Mouse (Mus musculus): ENCODE data around the gene Neurod4. TPM values are rescaled to one million over a fixed set of nuclear protein-coding genes. Genes with fewer than 3 reads are reported as not detected.
"Not testable (repeated sequence)": the region's sequence is repeated elsewhere in the genome, so short reads cannot be mapped to it uniquely, and the experiment has no call there.

The Neurod4 gene
- polyA plus RNA-seq, 1 experiment from 2014 or later, result 1.9 TPM

DNA sequence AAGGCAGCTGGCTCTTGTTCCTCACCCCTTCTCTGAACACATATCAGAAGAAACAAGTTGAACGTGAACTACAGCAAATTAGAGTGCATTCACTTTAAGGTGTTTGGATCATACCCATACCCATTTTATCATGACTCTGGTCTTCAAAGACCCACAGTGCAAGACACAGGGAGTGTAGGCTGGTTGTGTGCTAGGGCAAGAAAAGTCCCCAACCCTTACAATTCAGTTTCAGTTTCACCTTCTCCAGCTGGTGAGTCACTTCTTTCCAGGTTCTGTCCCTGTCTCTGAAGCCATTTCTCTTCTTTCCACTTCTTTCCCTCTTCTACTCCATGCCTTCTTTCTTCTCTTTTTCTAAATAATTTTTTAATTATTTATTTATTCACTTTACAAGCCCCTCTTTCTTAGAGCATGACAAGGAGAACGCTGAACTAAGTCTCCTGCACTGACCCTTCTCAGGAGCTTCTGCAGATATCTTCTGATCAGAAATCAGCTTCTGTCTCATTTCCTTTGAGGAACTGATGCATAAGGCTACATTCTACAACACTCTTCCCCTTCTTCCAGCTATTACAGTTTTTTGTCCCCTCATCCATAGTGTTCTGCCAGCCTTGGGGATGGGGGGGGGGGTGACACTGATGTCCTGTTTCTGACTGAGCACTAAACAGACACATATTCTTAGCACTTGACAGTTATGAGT, 31.6 kb upstream of the Neurod4 start:
- no peaks in the 10 kb centered on the region for H3K27me3 ChIP-seq (ENCODE audit: control insufficient read depth, insufficient read depth, low read depth, low read length)
- no peak overlapping the region for H3K27ac ChIP-seq (ENCODE audit: low read length)
- H3K36me3 ChIP-seq (ENCODE audit: control insufficient read depth, insufficient read depth, low read length), result no peaks in the 10 kb centered on the region
- H3K4me1 ChIP-seq (ENCODE audit: control insufficient read depth, insufficient read depth, low read length), result no peaks in the 10 kb centered on the region
- no peak overlapping the region for H3K4me3 ChIP-seq (ENCODE audit: low read depth, low read length)
- no peak overlapping the region for H3K4me2 ChIP-seq (ENCODE audit: low read length)
- 96% methylated on average over 2 of the region's 2 CpGs for WGBS
- H3K9me3 ChIP-seq (replicated peaks; ENCODE audit: control insufficient read depth, low read length, poor library complexity, severe bottlenecking), result no peaks in the 10 kb centered on the region
- ATAC-seq, result no peak
- no peak overlapping the region for H3K9ac ChIP-seq (ENCODE audit: low read depth, low read length)

DNA sequence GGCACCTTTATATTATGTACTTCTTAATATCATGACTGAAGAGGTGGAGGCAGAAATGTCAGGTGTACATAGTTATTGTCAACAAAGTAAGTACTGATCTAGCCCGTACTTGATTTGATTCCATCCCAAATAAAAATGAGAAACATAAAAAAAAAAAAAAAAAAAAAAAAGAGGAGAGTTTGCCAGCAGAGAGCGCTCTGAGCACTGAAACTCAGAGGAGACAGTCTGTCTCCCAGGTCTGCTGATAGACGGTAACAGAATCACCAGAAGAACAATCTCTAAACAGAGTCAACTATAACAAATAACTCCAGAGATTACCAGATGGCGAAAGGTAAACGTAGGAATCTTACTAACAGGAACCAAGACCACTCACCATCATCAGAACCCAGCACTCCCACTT, 24.1 kb upstream of the Neurod4 start:
- not testable (repeated sequence) for H3K9ac ChIP-seq (ENCODE audit: low read depth, low read length); H3K27me3 ChIP-seq (ENCODE audit: control insufficient read depth, insufficient read depth, low read depth, low read length); H3K9me3 ChIP-seq (replicated peaks; ENCODE audit: control insufficient read depth, low read length, poor library complexity, severe bottlenecking); H3K4me1 ChIP-seq (ENCODE audit: control insufficient read depth, insufficient read depth, low read length); H3K4me2 ChIP-seq (ENCODE audit: low read length); H3K27ac ChIP-seq (ENCODE audit: low read length); H3K36me3 ChIP-seq (ENCODE audit: control insufficient read depth, insufficient read depth, low read length); H3K4me3 ChIP-seq (ENCODE audit: low read depth, low read length); ATAC-seq
- 88% methylated on average over 3 of the region's 5 CpGs for WGBS

- not testable (repeated sequence) for H3K36me3 ChIP-seq (ENCODE audit: control insufficient read depth, insufficient read depth, low read length); ATAC-seq; H3K27ac ChIP-seq (ENCODE audit: low read length); H3K4me3 ChIP-seq (ENCODE audit: low read depth, low read length); H3K4me2 ChIP-seq (ENCODE audit: low read length); H3K4me1 ChIP-seq (ENCODE audit: control insufficient read depth, insufficient read depth, low read length); H3K9ac ChIP-seq (ENCODE audit: low read depth, low read length); H3K27me3 ChIP-seq (ENCODE audit: control insufficient read depth, insufficient read depth, low read depth, low read length); H3K9me3 ChIP-seq (replicated peaks; ENCODE audit: control insufficient read depth, low read length, poor library complexity, severe bottlenecking)
- whole genome bisulfite sequencing, result 17% methylated on average over 4 of the region's 4 CpGs
Measured at GRCm38 (mm10) chr10:130298748-130299147, 18.7 kb upstream of the Neurod4 start.

DNA sequence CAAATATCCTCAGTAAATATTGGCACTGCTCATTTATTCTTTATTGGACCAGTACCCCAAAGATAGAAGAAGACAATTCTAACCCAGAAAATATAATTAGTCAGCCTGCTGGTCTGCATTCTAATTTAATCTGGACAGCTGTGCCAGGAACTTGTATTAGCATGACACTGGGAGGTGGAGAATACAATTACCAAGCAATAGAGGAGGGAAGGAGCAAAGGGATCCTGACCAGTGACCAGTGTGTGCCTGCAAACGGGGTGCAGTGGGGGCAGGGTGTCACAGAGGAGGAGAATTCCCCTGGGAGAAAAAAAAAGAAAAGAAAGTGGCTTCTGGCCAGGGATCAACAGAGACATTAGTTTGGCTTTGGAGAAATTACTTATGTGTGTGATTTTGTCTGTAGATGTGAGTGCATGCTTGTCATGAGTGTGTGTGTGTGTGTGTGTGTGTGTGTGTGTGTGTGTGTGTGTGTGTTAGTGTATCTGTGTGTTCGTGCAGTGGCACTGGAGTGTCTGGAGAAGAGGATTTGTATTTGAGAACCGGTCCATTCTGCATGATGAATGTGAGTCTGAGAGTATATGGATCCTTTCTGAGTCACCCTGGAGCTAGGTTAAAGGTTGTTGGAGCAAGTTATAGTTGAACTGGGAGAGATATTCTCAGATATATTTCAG, 13.8 kb upstream of the Neurod4 start:
- H3K4me1 ChIP-seq (ENCODE audit: control insufficient read depth, insufficient read depth, low read length), result no peaks in the 10 kb centered on the region; the same call in 1 of the 2 replicates
- 10% methylated on average over 3 of the region's 3 CpGs for WGBS
- ATAC-seq, result peak; percentile 60; the same call in 1 of the 2 replicates
- H3K36me3 ChIP-seq (ENCODE audit: control insufficient read depth, insufficient read depth, low read length), result no peaks in the 10 kb centered on the region
- no peak overlapping the region for H3K4me2 ChIP-seq (ENCODE audit: low read length)
- H3K9me3 ChIP-seq (replicated peaks; ENCODE audit: control insufficient read depth, low read length, poor library complexity, severe bottlenecking), result no peaks in the 10 kb centered on the region
- no peak overlapping the region for H3K9ac ChIP-seq (ENCODE audit: low read depth, low read length)
- no peak overlapping the region for H3K4me3 ChIP-seq (ENCODE audit: low read depth, low read length)
- H3K27me3 ChIP-seq (ENCODE audit: control insufficient read depth, insufficient read depth, low read depth, low read length), result no peaks in the 10 kb centered on the region
- H3K27ac ChIP-seq (ENCODE audit: low read length), result no peak overlapping the region

GRCm38 (mm10) chr10:130288007-130288406, 8.0 kb upstream of the Neurod4 start:
- Histone ChIP-seq H3K4me3 (ENCODE audit: low read depth, low read length) (no peak overlapping the region), H3K4me2 (ENCODE audit: low read length) (no peak overlapping the region), H3K9me3 (replicated peaks; ENCODE audit: control insufficient read depth, low read length, poor library complexity, severe bottlenecking) (no peaks in the 10 kb centered on the region), H3K36me3 (ENCODE audit: control insufficient read depth, insufficient read depth, low read length) (no peaks in the 10 kb centered on the region), H3K9ac (ENCODE audit: low read depth, low read length) (no peak overlapping the region), H3K4me1 (ENCODE audit: control insufficient read depth, insufficient read depth, low read length) (no peaks in the 10 kb centered on the region), H3K27me3 (ENCODE audit: control insufficient read depth, insufficient read depth, low read depth, low read length) (no peaks in the 10 kb centered on the region), H3K27ac (ENCODE audit: low read length) (no peak overlapping the region)
- no peak for ATAC-seq
- WGBS, result 33% methylated on average over 3 of the region's 3 CpGs

DNA sequence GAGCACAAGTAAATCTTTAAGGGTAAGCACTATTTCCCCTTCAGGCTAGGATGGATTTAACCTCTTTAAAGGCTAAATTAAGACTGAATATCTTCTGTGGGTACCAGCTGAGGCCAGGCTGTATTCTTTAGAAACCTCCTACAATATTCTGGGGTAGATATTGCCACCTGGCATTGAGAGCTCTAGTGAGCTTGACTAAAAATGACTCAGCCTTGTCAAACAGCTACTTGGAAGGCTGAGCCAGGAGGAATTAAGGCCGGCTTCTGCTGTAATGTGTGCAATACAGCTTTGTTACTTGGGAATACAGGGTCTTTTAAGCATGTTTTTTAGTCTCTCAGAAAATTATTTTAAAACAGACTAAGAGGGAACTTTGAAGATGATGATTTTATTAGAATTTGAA, 7.2 kb upstream of the Neurod4 start:
- Histone ChIP-seq H3K9ac (ENCODE audit: low read depth, low read length) (no peak overlapping the region), H3K36me3 (ENCODE audit: control insufficient read depth, insufficient read depth, low read length) (no peaks in the 10 kb centered on the region), H3K4me2 (ENCODE audit: low read length) (no peak overlapping the region), H3K4me3 (ENCODE audit: low read depth, low read length) (no peak overlapping the region), H3K27me3 (ENCODE audit: control insufficient read depth, insufficient read depth, low read depth, low read length) (no peaks in the 10 kb centered on the region), H3K27ac (ENCODE audit: low read length) (no peak overlapping the region), H3K9me3 (replicated peaks; ENCODE audit: control insufficient read depth, low read length, poor library complexity, severe bottlenecking) (no peaks in the 10 kb centered on the region), H3K4me1 (ENCODE audit: control insufficient read depth, insufficient read depth, low read length) (no peaks in the 10 kb centered on the region)
- ATAC-seq, result no peak
- WGBS, result 60% methylated on average over 1 of the region's 1 CpGs

GRCm38 (mm10) chr10:130281982-130282449, 2.0 kb upstream of the Neurod4 start:
- no peaks in the 10 kb centered on the region for H3K36me3 ChIP-seq (ENCODE audit: control insufficient read depth, insufficient read depth, low read length)
- no peak overlapping the region for H3K9ac ChIP-seq (ENCODE audit: low read depth, low read length)
- no peaks in the 10 kb centered on the region for H3K9me3 ChIP-seq (replicated peaks; ENCODE audit: control insufficient read depth, low read length, poor library complexity, severe bottlenecking)
- 0 out of 2 replicates have a peak, but pooled peaks have one; percentile 58 for ATAC-seq
- no peak overlapping the region for H3K4me3 ChIP-seq (ENCODE audit: low read depth, low read length)
- 17% methylated on average over 1 of the region's 1 CpGs for WGBS
- no peaks in the 10 kb centered on the region for H3K27me3 ChIP-seq (ENCODE audit: control insufficient read depth, insufficient read depth, low read depth, low read length)
- no peak overlapping the region for H3K27ac ChIP-seq (ENCODE audit: low read length)
- no peaks in the 10 kb centered on the region; the same call in 1 of the 2 replicates for H3K4me1 ChIP-seq (ENCODE audit: control insufficient read depth, insufficient read depth, low read length)
- H3K4me2 ChIP-seq (ENCODE audit: low read length), result no peak overlapping the region

DNA sequence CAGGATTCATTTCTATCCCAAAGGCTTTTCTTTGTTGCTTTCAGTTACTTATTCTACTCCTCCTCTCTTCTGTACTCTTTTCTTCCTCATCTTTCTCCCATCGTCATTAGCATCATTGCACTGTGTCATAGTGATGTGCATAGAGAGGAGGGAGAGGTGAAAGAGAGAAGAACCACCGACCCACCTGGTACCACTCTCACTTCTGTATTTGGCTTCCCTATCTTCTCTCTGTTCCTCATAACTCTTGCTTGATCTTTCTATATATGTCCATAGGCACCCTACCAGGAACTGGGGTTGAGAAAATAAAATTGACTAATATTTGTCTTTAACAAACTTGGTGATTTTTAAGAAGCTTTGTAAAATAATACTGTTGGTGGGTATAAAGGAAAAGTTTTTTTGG, 3.5 kb downstream of the Neurod4 start:
- H3K4me2 ChIP-seq (ENCODE audit: low read length), result no peak overlapping the region
- H3K27ac ChIP-seq (ENCODE audit: low read length), result no peak overlapping the region
- 76% methylated on average over 2 of the region's 2 CpGs for WGBS
- H3K4me3 ChIP-seq (ENCODE audit: low read depth, low read length), result no peak overlapping the region
- no peaks in the 10 kb centered on the region for H3K9me3 ChIP-seq (replicated peaks; ENCODE audit: control insufficient read depth, low read length, poor library complexity, severe bottlenecking)
- no peaks in the 10 kb centered on the region; the same call in 1 of the 2 replicates for H3K4me1 ChIP-seq (ENCODE audit: control insufficient read depth, insufficient read depth, low read length)
- ATAC-seq, result no peak
- no peak overlapping the region for H3K9ac ChIP-seq (ENCODE audit: low read depth, low read length)
- no peaks in the 10 kb centered on the region for H3K36me3 ChIP-seq (ENCODE audit: control insufficient read depth, insufficient read depth, low read length)
- no peaks in the 10 kb centered on the region for H3K27me3 ChIP-seq (ENCODE audit: control insufficient read depth, insufficient read depth, low read depth, low read length)

GRCm38 (mm10) chr10:130275759-130276158, 4.3 kb downstream of the Neurod4 start:
- 31% methylated on average over 2 of the region's 2 CpGs for WGBS
- no peaks in the 10 kb centered on the region for H3K27me3 ChIP-seq (ENCODE audit: control insufficient read depth, insufficient read depth, low read depth, low read length)
- H3K4me1 ChIP-seq (ENCODE audit: control insufficient read depth, insufficient read depth, low read length), result no peaks in the 10 kb centered on the region; the same call in 1 of the 2 replicates
- no peak for ATAC-seq
- H3K4me3 ChIP-seq (ENCODE audit: low read depth, low read length), result no peak overlapping the region
- no peak overlapping the region for H3K4me2 ChIP-seq (ENCODE audit: low read length)
- no peaks in the 10 kb centered on the region for H3K9me3 ChIP-seq (replicated peaks; ENCODE audit: control insufficient read depth, low read length, poor library complexity, severe bottlenecking)
- no peaks in the 10 kb centered on the region for H3K36me3 ChIP-seq (ENCODE audit: control insufficient read depth, insufficient read depth, low read length)
- H3K9ac ChIP-seq (ENCODE audit: low read depth, low read length), result no peak overlapping the region
- H3K27ac ChIP-seq (ENCODE audit: low read length), result no peak overlapping the region

All from midbrain, embryonic 16.5 days (tissue).